Mouse (Mus musculus) heart, embryonic 10.5 days (tissue): ENCODE data around the gene Gm20388. TPM values are rescaled to one million over a fixed set of nuclear protein-coding genes. Genes with fewer than 3 reads are reported as not detected.

Experiments used
- DNase-seq: peaks from one replicate; pipeline ENCODE4 v3.0.0-alpha.2; 2017; ENCODE audit warnings: low spot score
- H3K27ac ChIP-seq: fragments of 300-500 bp; sonication (generic); 2 replicates; pipeline ENCODE4 v1.5.1; 2016; ENCODE audit warnings: mild to moderate bottlenecking
- H3K27me3 ChIP-seq: fragments of 300-500 bp; sonication (generic); 2 replicates; pipeline ENCODE4 v1.6.1; 2016; ENCODE audit warnings: mild to moderate bottlenecking; ENCODE audit not compliant: poor library complexity, insufficient read depth, severe bottlenecking
- H3K36me3 ChIP-seq: fragments of 300-500 bp; sonication (generic); 2 replicates; pipeline ENCODE4 v1.6.1; 2016; ENCODE audit warnings: mild to moderate bottlenecking, moderate library complexity
- H3K4me1 ChIP-seq: fragments of 300-500 bp; sonication (generic); 2 replicates; pipeline ENCODE4 v1.6.1; 2016; ENCODE audit warnings: mild to moderate bottlenecking
- H3K4me3 ChIP-seq: fragments of 300-500 bp; sonication (generic); 2 replicates; pipeline ENCODE4 v1.5.1; 2016; ENCODE audit warnings: mild to moderate bottlenecking, moderate library complexity
- H3K9me3 ChIP-seq: fragments of 300-500 bp; sonication (generic); 2 replicates; pipeline ENCODE4 v1.6.1; 2016; ENCODE audit warnings: mild to moderate bottlenecking, moderate library complexity
- WGBS: fragments of 180-500 bp; shearing (Covaris S2); methylation state at CpG from one replicate; pipeline ENCODE4 v1.1.7; 2016; 5-methylcytosine and 5-hydroxymethylcytosine counted together
- polyA plus RNA-seq: library from polyadenylated mRNA; unstranded; fragments of >200 nt; fragmentation: Nextera tagmentation; extraction: Ambion mirVana; gene quantifications from 2 replicates; pipeline ENCODE4 v1.2.1, GENCODE M21; 2016

Gene Gm20388
- polyA plus RNA-seq, 1 experiment from 2014 or later: 4.5 TPM

DNA sequence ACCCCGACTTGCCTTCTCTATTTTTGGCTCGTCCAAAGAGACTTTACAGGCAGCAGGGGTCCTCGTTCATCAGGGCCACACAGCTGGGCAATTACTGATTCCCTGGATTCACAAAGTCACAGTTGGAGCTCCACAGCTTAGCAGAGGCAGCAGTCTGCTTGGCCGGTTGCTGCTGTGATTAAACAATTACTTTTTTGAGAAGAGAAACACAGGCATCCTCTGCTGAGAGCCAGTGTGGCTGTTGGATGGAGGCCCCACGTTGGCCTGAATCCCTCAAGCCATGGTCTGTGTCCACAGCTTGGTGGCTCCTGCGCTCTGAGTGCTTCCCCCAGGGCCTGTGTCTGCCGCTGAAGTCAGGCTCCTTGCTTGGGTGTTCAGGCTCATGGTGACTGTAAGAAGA is 2904.0 kb downstream of the Gm20388 start:
- DNase-seq: no peak
- H3K27me3 ChIP-seq: 0 out of 2 replicates have a peak, but pooled peaks cover 3% of the 10 kb centered on the region
- WGBS: 36% methylated on average over 7 of the region's 7 CpGs
- H3K9me3 ChIP-seq: no peaks in the 10 kb centered on the region
- no peak overlapping the region for H3K4me3 ChIP-seq
- H3K36me3 ChIP-seq: peaks cover 29% of the 10 kb centered on the region; the same call in 1 of the 2 replicates
- H3K4me1 ChIP-seq: peaks cover 39% of the 10 kb centered on the region
- no peak overlapping the region; the same call in 1 of the 2 replicates for H3K27ac ChIP-seq

DNA sequence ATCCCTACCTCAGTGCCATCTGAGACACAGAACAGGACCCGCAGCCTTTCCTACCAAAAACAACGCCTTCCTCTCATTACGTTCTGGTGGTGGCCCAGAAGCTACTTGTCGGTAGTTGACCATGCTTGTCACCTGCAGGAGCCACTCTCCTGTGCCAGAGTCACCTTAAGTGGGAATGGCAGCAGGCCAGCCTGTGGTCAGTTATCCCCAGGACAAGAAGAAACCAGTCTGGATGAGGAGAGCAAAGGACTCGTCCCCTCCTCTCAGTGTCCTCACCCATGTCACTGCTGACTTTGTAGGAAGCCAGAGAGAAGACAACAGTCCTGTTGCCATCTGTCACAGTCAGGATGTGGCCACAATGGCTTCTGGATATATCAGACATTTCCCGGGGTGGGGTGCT is 2906.3 kb downstream of the Gm20388 start:
- WGBS: 73% methylated on average over 6 of the region's 6 CpGs

GRCm38 (mm10) chr8:122817724-122818496 is 2907.3 kb downstream of the Gm20388 start:
- Histone ChIP-seq H3K36me3 (peaks cover 16% of the 10 kb centered on the region; the same call in 1 of the 2 replicates), H3K27ac (0 out of 2 replicates have a peak overlapping the region, but pooled peaks have one; percentile 31), H3K4me1 (peaks cover 48% of the 10 kb centered on the region), H3K4me3 (no peak overlapping the region), H3K27me3 (0 out of 2 replicates have a peak, but pooled peaks cover 3% of the 10 kb centered on the region), H3K9me3 (no peaks in the 10 kb centered on the region)
- DNase-seq: no peak
- WGBS: 38% methylated on average over 13 of the region's 13 CpGs

More for the DNA sequence above, 2906.3 kb downstream of the Gm20388 start:
- no peak for DNase-seq
- peaks cover 48% of the 10 kb centered on the region for H3K4me1 ChIP-seq
- 0 out of 2 replicates have a peak overlapping the region, but pooled peaks have one; percentile 31 for H3K27ac ChIP-seq
- no peaks in the 10 kb centered on the region for H3K9me3 ChIP-seq
- no peak overlapping the region for H3K4me3 ChIP-seq
- H3K27me3 ChIP-seq: 0 out of 2 replicates have a peak, but pooled peaks cover 3% of the 10 kb centered on the region
- H3K36me3 ChIP-seq: peaks cover 16% of the 10 kb centered on the region; the same call in 1 of the 2 replicates

DNA sequence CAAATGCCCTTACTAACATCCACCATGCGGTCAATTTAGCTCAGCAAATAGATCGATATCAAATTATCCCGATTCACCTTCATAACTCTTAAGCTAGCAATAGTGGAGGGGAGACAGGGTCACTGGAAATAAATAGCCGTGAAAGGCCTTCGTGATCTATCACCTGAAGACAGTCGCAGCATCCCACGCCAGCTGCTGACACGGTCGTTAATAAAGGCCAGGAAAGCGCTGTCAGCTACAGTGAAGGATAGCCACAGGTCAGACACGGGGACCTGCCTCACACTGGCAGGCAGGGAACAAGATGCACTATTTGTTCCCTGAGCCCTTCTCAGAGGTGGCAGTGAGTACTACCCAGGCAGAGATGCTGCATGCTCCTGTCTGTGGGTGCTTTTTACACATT is 2909.1 kb downstream of the Gm20388 start:
- DNase-seq: no peak
- H3K36me3 ChIP-seq: peaks cover 8% of the 10 kb centered on the region; the same call in 1 of the 2 replicates
- WGBS: 72% methylated on average over 11 of the region's 11 CpGs
- H3K4me3 ChIP-seq: no peak overlapping the region
- no peaks in the 10 kb centered on the region for H3K9me3 ChIP-seq
- H3K27ac ChIP-seq: no peak overlapping the region
- H3K27me3 ChIP-seq: no peaks in the 10 kb centered on the region
- peaks cover 41% of the 10 kb centered on the region for H3K4me1 ChIP-seq

DNA sequence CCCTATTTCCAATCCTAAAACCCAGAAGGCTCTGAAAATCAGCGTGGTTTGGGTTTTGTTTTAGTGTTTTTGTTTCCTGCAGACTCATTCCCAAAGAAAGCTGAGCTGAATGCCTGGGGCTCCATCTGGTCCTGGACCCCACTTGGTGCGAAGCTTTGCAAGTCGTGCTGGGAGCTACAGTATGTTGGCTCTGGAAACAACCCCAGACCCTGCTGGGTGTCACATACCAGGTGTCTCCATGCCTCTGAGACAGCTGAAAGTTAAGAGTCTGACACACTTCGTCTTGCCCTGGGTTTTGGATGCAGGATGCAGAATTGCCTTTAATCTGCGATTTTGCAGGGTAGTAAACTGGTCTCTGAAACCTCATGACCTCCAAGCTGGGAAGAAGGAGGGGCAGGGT is 2913.9 kb downstream of the Gm20388 start:
- H3K27ac ChIP-seq: no peak overlapping the region
- WGBS: 41% methylated on average over 5 of the region's 5 CpGs
- DNase-seq: no peak

DNA sequence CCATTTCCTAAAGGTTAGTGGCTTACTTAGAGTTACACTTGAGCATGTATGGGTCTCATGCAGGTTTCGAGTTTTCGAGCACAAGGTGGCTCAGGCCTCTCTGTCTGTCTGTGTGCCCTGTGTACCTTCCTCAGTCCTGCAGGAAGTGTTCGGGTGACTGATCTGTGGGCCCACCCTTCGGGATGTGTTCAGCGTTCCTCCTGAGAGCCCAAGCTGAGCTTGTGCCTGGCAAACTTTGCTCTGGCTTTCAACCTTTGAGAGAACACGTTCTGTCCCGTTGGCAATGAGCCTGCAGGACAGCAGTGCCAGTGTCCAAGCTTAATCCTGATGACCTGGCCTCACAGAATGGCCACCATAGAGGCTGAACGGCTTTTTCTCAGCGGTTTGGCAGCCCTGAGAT is 2914.3 kb downstream of the Gm20388 start:
- H3K27ac ChIP-seq: no peak overlapping the region

More for the DNA sequence above, 2913.9 kb downstream of the Gm20388 start:
- Histone ChIP-seq H3K4me3 (no peak overlapping the region), H3K4me1 (peaks cover 26% of the 10 kb centered on the region), H3K9me3 (no peaks in the 10 kb centered on the region), H3K36me3 (no peaks in the 10 kb centered on the region), H3K27me3 (peaks cover 13% of the 10 kb centered on the region; the same call in 1 of the 2 replicates)

GRCm38 (mm10) chr8:122825408-122825807 is 2914.8 kb downstream of the Gm20388 start:
- H3K4me3 ChIP-seq: no peak overlapping the region
- peaks cover 20% of the 10 kb centered on the region for H3K4me1 ChIP-seq
- 72% methylated on average over 8 of the region's 8 CpGs for WGBS
- no peaks in the 10 kb centered on the region for H3K9me3 ChIP-seq
- H3K27ac ChIP-seq: no peak overlapping the region
- H3K27me3 ChIP-seq: peaks cover 14% of the 10 kb centered on the region; the same call in 1 of the 2 replicates
- H3K36me3 ChIP-seq: no peaks in the 10 kb centered on the region
- no peak for DNase-seq

More for the DNA sequence above, 2914.3 kb downstream of the Gm20388 start:
- DNase-seq: no peak
- Histone ChIP-seq H3K36me3 (no peaks in the 10 kb centered on the region), H3K4me3 (no peak overlapping the region), H3K9me3 (no peaks in the 10 kb centered on the region), H3K27me3 (peaks cover 14% of the 10 kb centered on the region; the same call in 1 of the 2 replicates), H3K4me1 (peaks cover 23% of the 10 kb centered on the region)
- WGBS: 81% methylated on average over 9 of the region's 9 CpGs

DNA sequence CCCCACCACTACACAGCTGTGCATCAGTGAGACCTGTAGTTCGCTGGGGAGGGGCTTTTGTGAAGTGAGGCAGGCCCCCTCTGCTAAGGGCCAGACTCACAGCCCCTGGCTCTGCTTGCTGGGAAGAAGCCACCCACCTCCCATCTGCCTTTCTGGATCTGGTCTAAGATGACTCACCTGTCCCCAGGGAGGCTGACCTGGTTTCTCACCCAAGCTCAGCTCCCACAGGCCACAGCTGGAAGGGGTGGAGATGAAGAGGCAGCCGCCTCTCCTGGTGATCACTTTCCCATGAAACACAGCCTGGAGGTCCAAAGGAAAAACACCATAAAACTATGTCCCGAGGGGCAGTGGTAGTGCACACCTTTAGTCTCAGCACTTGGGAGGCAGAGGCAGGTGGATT is 2918.8 kb downstream of the Gm20388 start:
- 83% methylated on average over 3 of the region's 3 CpGs for WGBS
- Histone ChIP-seq H3K27me3 (peaks cover 25% of the 10 kb centered on the region; the same call in 1 of the 2 replicates), H3K4me3 (no peak overlapping the region), H3K4me1 (peaks cover 15% of the 10 kb centered on the region), H3K9me3 (no peaks in the 10 kb centered on the region), H3K27ac (no peak overlapping the region), H3K36me3 (no peaks in the 10 kb centered on the region)
- DNase-seq: no peak

DNA sequence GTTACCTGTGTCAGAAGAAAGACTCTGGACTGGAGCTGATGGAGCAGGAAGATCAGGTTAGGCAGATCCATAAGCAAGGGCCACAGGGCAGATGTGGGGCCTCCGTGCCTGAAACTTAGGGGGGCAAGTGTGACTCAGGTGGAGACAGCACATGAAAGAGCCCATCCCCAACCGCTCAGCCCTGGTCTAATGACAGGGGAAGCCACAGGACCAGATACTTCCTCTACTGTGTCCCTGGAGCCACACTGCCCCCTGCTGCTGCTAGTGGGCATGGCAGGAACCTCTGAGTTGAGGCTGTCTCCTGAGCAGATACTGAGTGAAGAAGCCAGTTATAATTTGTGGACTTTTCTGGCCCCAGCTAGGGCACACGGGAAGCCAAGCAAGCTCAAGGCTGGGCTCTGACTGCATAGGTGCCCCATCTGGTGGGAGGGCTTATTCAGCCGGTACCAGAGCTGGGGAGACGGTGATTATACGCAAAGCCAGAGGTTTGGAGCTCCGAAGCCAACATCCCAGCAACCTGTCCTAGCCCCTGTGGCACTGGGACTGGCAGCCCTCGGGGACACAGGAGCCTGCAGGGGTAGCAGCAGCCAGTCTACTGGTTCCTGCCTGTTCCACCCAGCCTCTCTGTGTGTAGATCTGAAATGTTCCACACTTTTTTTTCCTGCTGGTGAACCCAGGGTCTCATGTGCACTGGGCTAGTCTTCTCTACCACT is 2919.9 kb downstream of the Gm20388 start:
- H3K4me3 ChIP-seq: no peak overlapping the region
- H3K4me1 ChIP-seq: peaks cover 15% of the 10 kb centered on the region
- H3K27ac ChIP-seq: no peak overlapping the region
- no peaks in the 10 kb centered on the region for H3K36me3 ChIP-seq
- peaks cover 25% of the 10 kb centered on the region; the same call in 1 of the 2 replicates for H3K27me3 ChIP-seq
- no peaks in the 10 kb centered on the region for H3K9me3 ChIP-seq
- 44% methylated on average over 8 of the region's 8 CpGs for WGBS
- DNase-seq: peak; percentile 94

DNA sequence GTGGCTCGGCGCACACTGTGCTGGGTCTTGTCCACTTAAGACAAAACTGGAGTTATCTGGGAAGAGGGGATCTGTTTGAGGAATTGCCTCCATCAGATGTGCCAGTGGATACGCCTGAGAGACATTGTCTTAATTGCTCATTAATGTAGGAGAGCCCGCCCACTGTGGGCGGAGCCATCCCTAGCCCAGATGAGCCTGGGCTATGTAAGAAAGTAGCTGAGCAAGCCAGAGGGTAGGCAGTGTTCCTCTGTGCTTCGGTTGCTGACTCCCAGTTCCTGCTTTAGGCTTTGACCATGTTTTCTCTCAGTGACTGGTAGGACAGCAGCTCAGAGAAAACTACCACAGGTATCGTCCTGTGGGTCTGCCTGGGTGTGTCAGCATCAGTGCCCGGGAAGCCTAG is 2923.8 kb downstream of the Gm20388 start:
- no peak for DNase-seq
- Histone ChIP-seq H3K4me1 (peaks cover 11% of the 10 kb centered on the region; the same call in 1 of the 2 replicates), H3K27ac (no peak overlapping the region), H3K4me3 (no peak overlapping the region), H3K36me3 (no peaks in the 10 kb centered on the region), H3K9me3 (no peaks in the 10 kb centered on the region), H3K27me3 (peaks cover 21% of the 10 kb centered on the region; the same call in 1 of the 2 replicates)
- 83% methylated on average over 8 of the region's 8 CpGs for WGBS

DNA sequence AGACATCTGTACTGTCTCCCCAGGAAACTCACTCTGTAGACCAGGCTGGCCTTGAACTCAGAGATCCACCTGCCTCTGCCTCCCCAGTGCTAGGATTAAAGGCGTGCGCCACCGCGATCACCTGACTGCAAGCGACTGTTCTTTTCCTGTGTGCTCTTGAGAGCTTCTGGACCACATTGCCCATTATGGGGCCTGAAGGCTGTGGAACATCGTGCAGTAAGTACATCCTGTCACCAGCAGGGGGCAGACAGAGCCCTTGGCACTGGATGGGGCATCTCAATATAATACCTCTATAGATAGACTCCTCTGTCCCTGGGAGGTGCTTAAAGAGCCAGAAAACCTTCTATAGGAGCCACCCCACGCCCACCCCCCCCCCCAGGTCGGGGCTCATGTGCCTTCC is 2924.3 kb downstream of the Gm20388 start:
- peak; percentile 86 for DNase-seq
- Histone ChIP-seq H3K36me3 (no peaks in the 10 kb centered on the region), H3K4me3 (no peak overlapping the region), H3K27me3 (peaks cover 19% of the 10 kb centered on the region; the same call in 1 of the 2 replicates), H3K9me3 (no peaks in the 10 kb centered on the region), H3K4me1 (peaks cover 11% of the 10 kb centered on the region; the same call in 1 of the 2 replicates), H3K27ac (no peak overlapping the region)
- 27% methylated on average over 8 of the region's 8 CpGs for WGBS

DNA sequence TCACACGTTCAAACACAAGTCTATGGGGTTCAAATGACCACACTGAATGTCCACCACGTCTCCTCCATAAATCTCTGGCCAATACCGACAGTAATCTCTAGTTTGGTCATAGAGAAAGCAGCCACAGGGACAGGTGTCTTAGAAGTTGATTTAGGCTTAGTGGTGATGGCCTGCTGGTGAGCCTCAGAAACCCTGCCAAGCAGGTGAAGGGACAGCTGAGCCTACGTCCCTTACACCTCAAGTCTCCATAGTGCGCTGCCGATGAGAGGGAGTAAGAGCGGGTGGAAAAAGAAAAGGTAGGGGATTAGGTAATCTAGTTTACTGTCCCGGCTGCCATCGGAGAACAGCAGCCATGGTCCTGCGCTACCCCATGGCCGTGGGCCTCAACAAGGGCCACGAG is 2925.6 kb downstream of the Gm20388 start:
- Histone ChIP-seq H3K27ac (no peak overlapping the region), H3K9me3 (no peaks in the 10 kb centered on the region), H3K27me3 (peaks cover 25% of the 10 kb centered on the region; the same call in 1 of the 2 replicates), H3K36me3 (no peaks in the 10 kb centered on the region), H3K4me1 (peaks cover 20% of the 10 kb centered on the region), H3K4me3 (no peak overlapping the region)
- no peak for DNase-seq
- 85% methylated on average over 12 of the region's 12 CpGs for WGBS

DNA sequence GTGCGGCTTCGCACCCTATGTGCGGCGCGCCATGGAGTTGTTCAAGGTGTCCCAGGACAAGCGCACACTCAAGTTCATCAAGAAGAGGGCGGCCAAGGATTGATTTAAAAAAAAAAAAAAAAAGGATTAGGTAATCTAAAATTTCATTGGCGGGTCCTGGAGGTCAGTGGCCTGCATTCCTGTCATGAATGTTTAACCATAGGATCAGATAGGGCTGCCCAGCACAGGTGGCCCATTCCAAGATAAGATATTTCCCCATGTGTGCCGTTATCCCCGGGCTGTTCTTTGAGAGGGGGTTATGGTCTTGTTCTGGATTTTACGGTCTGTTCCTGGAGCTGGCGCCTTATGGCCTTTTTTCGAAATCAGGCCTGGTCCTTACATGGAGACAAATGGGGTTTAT is 2926.1 kb downstream of the Gm20388 start:
- H3K27ac ChIP-seq: no peak overlapping the region
- H3K9me3 ChIP-seq: no peaks in the 10 kb centered on the region
- 82% methylated on average over 13 of the region's 13 CpGs for WGBS
- no peaks in the 10 kb centered on the region for H3K36me3 ChIP-seq
- no peak overlapping the region for H3K4me3 ChIP-seq
- DNase-seq: no peak
- peaks cover 20% of the 10 kb centered on the region for H3K4me1 ChIP-seq
- peaks cover 20% of the 10 kb centered on the region; the same call in 1 of the 2 replicates for H3K27me3 ChIP-seq
